Comparison of ENCODE assay signal across 15 mouse cellular contexts in the genomic region with DNA sequence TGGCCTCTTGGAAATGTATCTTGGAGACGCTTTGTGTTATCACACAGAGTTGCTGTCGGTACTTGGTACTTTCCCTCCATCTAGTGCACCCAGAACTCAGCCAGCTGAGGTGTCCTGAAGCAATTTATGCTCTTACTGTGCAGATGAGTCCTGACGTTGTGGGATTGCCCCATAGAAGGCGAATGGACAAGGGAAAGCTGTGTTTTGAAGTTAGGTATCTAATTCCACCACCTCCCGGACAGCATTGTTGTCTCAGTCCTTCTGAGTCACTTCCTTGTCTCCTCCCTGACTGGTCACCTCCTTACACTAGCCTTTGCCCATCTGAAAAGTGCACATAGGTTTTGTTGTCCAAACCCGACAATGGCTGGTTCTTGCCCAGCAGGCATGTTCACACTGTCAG.
"Had no signal": no experiment of that assay in that cellular context is flagged by ENCODE, and none has a peak within 500 bp of the region (broad histone marks: within the 10 kb centered on the region; RNA-seq: fewer than 3 reads in every experiment).

No protein-coding gene starts in this region.

- H3K27me3 ChIP-seq: kidney, embryonic 15.5 days; limb, embryonic 12.5 days; lung, embryonic 15.5 days; midbrain, embryonic 13.5 days; stomach, embryonic 15.5 days had no signal

- DNase-seq: kidney, adult 2 months; kidney, postnatal 14 days; layer of hippocampus, adult 9-11 months; layer of hippocampus, postnatal 36 days; liver; lung, postnatal 14 days; right cerebral cortex, adult 18-20 months; right cerebral cortex, postnatal 25 days; thymus, adult 2 months; thymus, postnatal 25 days had no signal

- H3K9me3 ChIP-seq: kidney, embryonic 15.5 days; lung, embryonic 15.5 days; stomach, embryonic 15.5 days had no signal

- H3K9ac ChIP-seq: kidney, embryonic 15.5 days; limb, embryonic 12.5 days; lung, embryonic 15.5 days; midbrain, embryonic 13.5 days; stomach, embryonic 15.5 days had no signal

- H3K4me2 ChIP-seq: kidney, embryonic 15.5 days; limb, embryonic 12.5 days; lung, embryonic 15.5 days; midbrain, embryonic 13.5 days; stomach, embryonic 15.5 days had no signal

- ATAC-seq: midbrain, embryonic 13.5 days had no signal

- H3K4me3 ChIP-seq: kidney, embryonic 15.5 days; limb, embryonic 12.5 days; lung, embryonic 15.5 days; midbrain, embryonic 13.5 days; stomach, embryonic 15.5 days had no signal

- H3K27ac ChIP-seq: kidney, embryonic 15.5 days; lung, embryonic 15.5 days; midbrain, embryonic 13.5 days; stomach, embryonic 15.5 days had no signal
